Mouse (Mus musculus): ENCODE measurements at regions not wholly inside any gene's neighbourhood (a gene's known extent, or its start where the extent isn't known, plus 50 kb on each side); places are given as distances from the start of the nearest gene placed in this dataset.

DNA sequence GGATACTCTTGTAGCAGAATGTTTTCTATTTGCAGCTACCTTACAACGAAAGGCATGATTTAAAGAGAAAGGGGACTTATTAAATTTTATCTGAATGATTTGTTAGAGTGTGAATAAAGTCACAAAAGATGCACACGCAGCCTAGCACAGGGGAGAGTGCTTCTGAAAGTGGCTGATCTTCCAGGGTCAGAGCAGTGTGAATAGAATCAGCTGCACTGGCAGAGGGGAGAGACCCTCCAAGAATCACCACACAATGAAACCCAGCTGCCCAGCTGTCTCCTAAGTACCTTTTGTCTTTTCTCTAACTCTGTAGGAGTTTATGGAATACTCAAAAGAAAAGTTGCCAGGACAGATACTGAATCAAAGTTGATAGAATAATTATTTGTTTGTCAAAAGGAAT lies 443.1 kb downstream of the 1190002N15Rik start:
- Histone ChIP-seq H3K27ac (ENCODE audit: insufficient read depth, low read length) (no peak overlapping the region), H3K4me3 (ENCODE audit: insufficient read depth, low read length) (no peak overlapping the region), H3K4me1 (ENCODE audit: control insufficient read depth, insufficient read depth, low read length) (no peaks in the 10 kb centered on the region)
- TF ChIP-seq CTCF (IDR thresholded peaks at IDR 0.05; ENCODE audit: borderline replicate concordance, insufficient read depth, low read length): no peak
- no peak for TF ChIP-seq POLR2A (IDR thresholded peaks at IDR 0.05; ENCODE audit: low read depth, low read length)

DNA sequence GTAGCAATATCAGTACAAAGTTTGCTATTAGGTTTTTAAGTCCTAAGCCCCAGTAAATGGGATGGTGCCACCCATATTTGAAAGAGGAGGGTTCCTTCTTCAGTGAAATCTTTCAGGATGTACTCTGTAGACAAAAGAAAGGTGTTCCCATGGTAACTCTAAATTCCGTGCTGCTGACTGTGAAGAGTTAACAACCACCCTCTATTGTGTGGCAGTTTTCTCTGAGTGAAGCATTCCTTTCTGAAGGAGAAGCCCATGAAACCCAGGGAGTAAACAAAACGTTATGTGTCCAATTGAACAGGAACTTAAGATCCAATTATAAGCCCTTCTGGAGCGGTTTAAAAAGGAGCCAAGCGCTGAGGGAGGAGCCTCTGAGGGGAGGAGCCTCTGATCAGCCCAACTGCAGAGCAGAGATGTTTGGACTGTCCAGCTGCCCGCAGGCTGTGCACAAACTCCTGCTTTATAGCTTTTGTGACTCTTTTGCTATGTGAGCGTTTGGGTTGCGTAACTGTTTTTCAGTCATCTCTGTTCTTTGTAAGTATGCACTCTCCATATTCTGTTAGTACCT lies 446.1 kb downstream of the 1190002N15Rik start:
- no peak overlapping the region for H3K27ac ChIP-seq (ENCODE audit: insufficient read depth, low read length)
- H3K4me1 ChIP-seq (ENCODE audit: control insufficient read depth, insufficient read depth, low read length): 0 out of 2 replicates have a peak, but pooled peaks cover 2% of the 10 kb centered on the region
- TF ChIP-seq POLR2A (IDR thresholded peaks at IDR 0.05; ENCODE audit: low read depth, low read length): no peak
- no peak for TF ChIP-seq CTCF (IDR thresholded peaks at IDR 0.05; ENCODE audit: borderline replicate concordance, insufficient read depth, low read length)

DNA sequence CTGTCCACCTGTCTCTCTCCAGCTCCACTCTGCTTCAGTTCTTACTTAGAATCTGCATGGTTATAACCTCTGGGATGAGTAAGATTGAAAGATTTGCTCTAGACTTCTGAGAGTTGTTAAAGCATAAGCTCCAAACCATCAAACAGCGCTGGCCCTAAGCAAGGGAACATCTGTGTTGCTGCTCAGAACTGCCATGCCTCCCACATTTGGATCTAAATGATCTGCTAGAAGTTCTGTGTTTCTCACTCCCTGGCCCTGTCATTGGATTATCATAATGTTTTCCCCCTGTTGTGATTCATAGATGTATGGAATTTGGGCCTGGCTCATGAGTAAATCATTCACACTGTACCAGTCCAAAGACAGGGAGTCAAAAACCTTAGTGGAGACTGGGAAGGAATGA lies 448.1 kb downstream of the 1190002N15Rik start:
- H3K27ac ChIP-seq (ENCODE audit: insufficient read depth, low read length): no peak overlapping the region
- H3K4me3 ChIP-seq (ENCODE audit: insufficient read depth, low read length): no peak overlapping the region
- H3K4me1 ChIP-seq (ENCODE audit: control insufficient read depth, insufficient read depth, low read length): 0 out of 2 replicates have a peak, but pooled peaks cover 2% of the 10 kb centered on the region
- no peak for TF ChIP-seq CTCF (IDR thresholded peaks at IDR 0.05; ENCODE audit: borderline replicate concordance, insufficient read depth, low read length)
- no peak for TF ChIP-seq POLR2A (IDR thresholded peaks at IDR 0.05; ENCODE audit: low read depth, low read length)

More for the DNA sequence above, 446.1 kb downstream of the 1190002N15Rik start:
- H3K4me3 ChIP-seq (ENCODE audit: insufficient read depth, low read length): no peak overlapping the region

DNA sequence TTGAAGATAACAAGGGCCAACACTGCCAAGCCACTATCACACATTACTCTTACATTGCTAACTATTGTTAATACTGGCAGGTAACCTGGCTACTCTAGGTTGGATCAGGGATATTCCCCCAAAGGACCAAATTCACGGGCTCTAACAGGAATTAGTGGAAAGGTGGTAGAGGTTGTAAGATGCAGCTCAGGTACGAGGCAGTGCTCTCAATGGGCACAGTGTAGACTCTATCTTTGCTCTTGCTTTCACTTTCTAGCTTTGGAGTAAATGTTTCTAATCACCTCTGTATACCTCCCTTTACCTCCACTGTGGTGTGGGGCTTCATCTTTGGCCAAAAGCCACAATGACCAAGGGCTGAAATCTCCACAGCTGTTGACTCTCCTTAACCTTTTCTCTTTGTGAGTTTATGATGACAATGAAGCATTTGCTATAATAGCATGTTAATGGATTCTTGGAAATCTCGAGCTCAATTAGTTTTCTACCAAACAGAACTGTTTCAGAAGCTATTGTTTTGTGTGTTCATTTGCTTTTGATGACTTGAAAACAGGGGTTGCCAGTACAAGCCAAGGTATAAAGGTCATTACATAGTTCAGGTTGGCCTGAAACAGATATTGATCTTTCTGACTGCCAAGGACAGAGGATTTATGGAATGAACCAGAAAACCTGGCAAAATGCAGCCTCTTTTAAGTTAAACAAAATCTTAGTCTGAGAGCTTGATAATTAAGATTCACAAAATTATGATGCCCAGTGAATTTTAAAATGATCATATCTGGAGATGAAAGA lies 454.1 kb downstream of the 1190002N15Rik start:
- H3K27ac ChIP-seq (ENCODE audit: insufficient read depth, low read length): no peak overlapping the region
- H3K4me1 ChIP-seq (ENCODE audit: control insufficient read depth, insufficient read depth, low read length): no peaks in the 10 kb centered on the region
- H3K4me3 ChIP-seq (ENCODE audit: insufficient read depth, low read length): no peak overlapping the region
- TF ChIP-seq POLR2A (IDR thresholded peaks at IDR 0.05; ENCODE audit: low read depth, low read length): no peak
- no peak for TF ChIP-seq CTCF (IDR thresholded peaks at IDR 0.05; ENCODE audit: borderline replicate concordance, insufficient read depth, low read length)

DNA sequence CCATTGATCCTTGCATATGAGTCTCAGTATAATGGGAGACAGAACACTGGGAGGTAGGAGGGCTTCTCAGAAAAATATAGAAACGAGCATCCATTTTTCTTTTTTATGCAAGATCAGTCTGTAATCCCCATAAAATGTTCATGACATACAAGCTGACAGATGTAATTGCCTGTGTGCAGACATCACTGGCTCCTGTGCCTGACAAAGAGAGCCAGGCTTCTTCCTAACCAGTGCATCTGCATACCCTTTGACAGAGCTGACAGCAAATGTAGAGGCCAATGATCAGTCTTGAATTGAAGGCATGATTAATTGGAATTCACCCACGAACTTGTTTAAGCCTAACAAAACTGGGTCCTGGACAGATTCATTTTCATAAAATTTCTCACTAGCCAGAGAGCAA lies 463.0 kb downstream of the 1190002N15Rik start:
- Histone ChIP-seq H3K27ac (ENCODE audit: insufficient read depth, low read length) (no peak overlapping the region), H3K4me1 (ENCODE audit: control insufficient read depth, insufficient read depth, low read length) (no peaks in the 10 kb centered on the region), H3K4me3 (ENCODE audit: insufficient read depth, low read length) (no peak overlapping the region)
- TF ChIP-seq CTCF (IDR thresholded peaks at IDR 0.05; ENCODE audit: borderline replicate concordance, insufficient read depth, low read length): no peak
- TF ChIP-seq POLR2A (IDR thresholded peaks at IDR 0.05; ENCODE audit: low read depth, low read length): no peak

DNA sequence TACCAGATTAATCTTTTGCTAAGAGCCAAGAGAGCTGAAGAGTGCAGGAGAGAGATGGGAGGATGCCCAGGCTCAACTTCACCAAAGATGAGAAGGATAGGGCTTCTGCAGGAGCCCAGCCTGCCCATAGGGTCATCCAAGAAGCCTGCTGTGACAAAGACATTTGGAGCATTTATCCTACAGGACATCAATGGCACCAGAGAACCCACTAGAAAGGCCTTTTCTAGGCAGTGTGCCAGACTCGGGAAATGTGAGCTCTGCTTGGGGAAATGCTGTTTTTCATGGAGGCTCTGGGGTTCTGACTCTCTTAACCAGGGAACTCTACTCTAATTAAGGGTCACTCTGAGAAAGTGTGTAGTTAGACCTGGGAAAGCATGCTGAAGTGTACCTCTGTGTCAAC lies 470.8 kb downstream of the 1190002N15Rik start:
- Histone ChIP-seq H3K4me1 (ENCODE audit: control insufficient read depth, insufficient read depth, low read length) (no peaks in the 10 kb centered on the region), H3K4me3 (ENCODE audit: insufficient read depth, low read length) (no peak overlapping the region), H3K27ac (ENCODE audit: insufficient read depth, low read length) (no peak overlapping the region)
- TF ChIP-seq POLR2A (IDR thresholded peaks at IDR 0.05; ENCODE audit: low read depth, low read length) (no peak), CTCF (IDR thresholded peaks at IDR 0.05; ENCODE audit: borderline replicate concordance, insufficient read depth, low read length) (no peak)

DNA sequence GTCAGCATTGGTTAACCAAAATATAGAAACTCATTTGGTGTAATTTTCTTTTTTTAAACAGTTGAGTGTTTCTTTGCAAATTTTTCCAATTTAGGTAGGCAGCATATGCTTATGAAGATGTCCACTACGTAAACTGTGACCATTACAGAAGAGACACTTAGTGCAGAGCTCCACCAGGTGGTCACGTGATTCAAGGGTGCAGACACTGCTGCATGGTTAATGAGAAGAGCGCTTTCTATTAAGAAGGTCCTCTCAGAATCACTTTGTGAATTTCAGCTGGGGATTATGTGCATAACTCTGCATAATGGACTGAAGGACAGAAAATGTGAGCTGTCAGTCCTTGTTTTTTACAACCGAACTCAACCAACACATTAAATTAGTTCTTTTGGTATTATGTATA lies 484.7 kb downstream of the 1190002N15Rik start:
- H3K4me3 ChIP-seq (ENCODE audit: insufficient read depth, low read length): no peak overlapping the region
- no peaks in the 10 kb centered on the region for H3K4me1 ChIP-seq (ENCODE audit: control insufficient read depth, insufficient read depth, low read length)
- TF ChIP-seq POLR2A (IDR thresholded peaks at IDR 0.05; ENCODE audit: low read depth, low read length): no peak
- TF ChIP-seq CTCF (IDR thresholded peaks at IDR 0.05; ENCODE audit: borderline replicate concordance, insufficient read depth, low read length): no peak
- H3K27ac ChIP-seq (ENCODE audit: insufficient read depth, low read length): no peak overlapping the region

DNA sequence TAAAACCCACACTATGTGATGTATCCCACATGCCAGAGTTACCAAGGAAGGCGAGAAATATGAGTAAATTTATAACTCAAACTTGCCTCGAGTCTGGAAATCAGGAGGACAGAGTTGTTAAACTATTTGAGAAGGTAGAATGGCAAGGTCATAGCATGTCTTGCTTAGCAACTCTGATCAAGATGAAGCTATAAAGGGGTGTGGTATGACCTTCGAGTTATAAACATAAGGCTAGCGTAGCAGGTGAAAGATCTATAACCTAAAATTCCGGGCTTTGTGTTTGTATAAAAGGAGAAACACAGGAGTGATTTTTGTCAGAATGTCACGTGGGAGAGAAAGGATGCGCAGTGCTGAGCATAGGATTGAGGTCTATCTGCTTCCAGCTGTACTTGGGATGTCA lies 490.0 kb downstream of the 1190002N15Rik start:
- TF ChIP-seq CTCF (IDR thresholded peaks at IDR 0.05; ENCODE audit: borderline replicate concordance, insufficient read depth, low read length) (no peak), POLR2A (IDR thresholded peaks at IDR 0.05; ENCODE audit: low read depth, low read length) (no peak)
- H3K4me3 ChIP-seq (ENCODE audit: insufficient read depth, low read length): no peak overlapping the region
- H3K27ac ChIP-seq (ENCODE audit: insufficient read depth, low read length): no peak overlapping the region
- H3K4me1 ChIP-seq (ENCODE audit: control insufficient read depth, insufficient read depth, low read length): no peaks in the 10 kb centered on the region

DNA sequence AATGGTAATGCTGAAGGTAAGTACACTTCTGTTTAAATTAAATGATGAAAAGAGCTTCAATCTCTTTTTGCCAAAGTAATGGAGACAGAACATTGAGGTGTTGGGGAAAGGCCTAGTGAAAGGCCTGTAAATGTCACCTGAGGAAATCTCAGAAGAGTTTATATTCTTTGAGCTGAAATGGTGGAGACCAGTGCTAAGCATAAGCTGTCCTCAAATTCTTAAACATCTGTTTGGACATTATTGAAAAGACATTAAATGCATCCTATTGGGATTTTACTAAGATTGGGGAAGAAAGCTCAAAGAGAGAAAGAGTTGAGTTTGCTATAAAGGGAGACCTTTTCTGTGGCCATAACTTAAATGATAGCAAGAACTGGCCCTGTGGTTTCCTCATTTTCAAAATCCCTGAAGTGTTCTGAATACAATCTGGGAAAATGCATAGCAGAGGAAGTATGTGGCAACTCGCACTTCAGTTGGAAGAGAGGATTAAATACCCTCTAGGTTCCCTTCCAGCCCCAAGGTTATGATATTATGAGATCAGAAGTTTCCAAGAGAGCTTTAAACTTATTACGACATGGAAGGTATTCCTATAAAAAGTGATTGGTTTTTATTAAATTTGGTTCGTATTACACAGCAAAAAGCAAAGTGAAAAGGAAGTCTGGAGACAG lies 492.3 kb downstream of the 1190002N15Rik start:
- H3K4me3 ChIP-seq (ENCODE audit: insufficient read depth, low read length): no peak overlapping the region
- TF ChIP-seq CTCF (IDR thresholded peaks at IDR 0.05; ENCODE audit: borderline replicate concordance, insufficient read depth, low read length): no peak
- no peak for TF ChIP-seq POLR2A (IDR thresholded peaks at IDR 0.05; ENCODE audit: low read depth, low read length)
- no peak overlapping the region for H3K27ac ChIP-seq (ENCODE audit: insufficient read depth, low read length)
- no peaks in the 10 kb centered on the region for H3K4me1 ChIP-seq (ENCODE audit: control insufficient read depth, insufficient read depth, low read length)

DNA sequence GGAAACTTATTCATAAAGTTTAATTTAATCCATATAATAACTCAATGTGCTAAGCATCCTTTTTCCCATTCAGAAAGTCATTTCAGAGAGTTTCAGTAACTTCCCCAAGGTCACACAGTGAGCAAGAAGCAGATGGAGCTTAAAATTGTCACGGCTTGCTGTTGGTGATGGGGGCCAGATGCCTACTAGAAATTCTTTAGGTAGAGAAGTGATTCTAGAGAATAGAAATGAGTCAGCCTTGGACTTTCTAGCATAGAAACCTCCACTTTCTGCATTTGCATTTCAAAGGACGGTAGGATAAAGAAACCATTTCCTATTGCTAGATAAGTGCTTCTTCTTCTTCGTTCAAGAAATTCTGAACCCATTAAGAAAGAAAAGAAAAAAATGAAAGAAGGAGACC lies 514.1 kb downstream of the 1190002N15Rik start:
- Histone ChIP-seq H3K27ac (ENCODE audit: insufficient read depth, low read length) (no peak overlapping the region), H3K4me1 (ENCODE audit: control insufficient read depth, insufficient read depth, low read length) (no peaks in the 10 kb centered on the region), H3K4me3 (ENCODE audit: insufficient read depth, low read length) (no peak overlapping the region)
- TF ChIP-seq CTCF (IDR thresholded peaks at IDR 0.05; ENCODE audit: borderline replicate concordance, insufficient read depth, low read length) (no peak), POLR2A (IDR thresholded peaks at IDR 0.05; ENCODE audit: low read depth, low read length) (no peak)

All from embryonic fibroblast, embryonic 13.5 days (primary cell).